Mouse (Mus musculus): Measurements from ENCODE around the gene Ube2e2. TPM values are rescaled to one million over a fixed set of nuclear protein-coding genes. Genes with fewer than 3 reads are reported as not detected.

The Ube2e2 gene
- total and polyA plus RNA-seq, 3 experiments: not detected

DNA sequence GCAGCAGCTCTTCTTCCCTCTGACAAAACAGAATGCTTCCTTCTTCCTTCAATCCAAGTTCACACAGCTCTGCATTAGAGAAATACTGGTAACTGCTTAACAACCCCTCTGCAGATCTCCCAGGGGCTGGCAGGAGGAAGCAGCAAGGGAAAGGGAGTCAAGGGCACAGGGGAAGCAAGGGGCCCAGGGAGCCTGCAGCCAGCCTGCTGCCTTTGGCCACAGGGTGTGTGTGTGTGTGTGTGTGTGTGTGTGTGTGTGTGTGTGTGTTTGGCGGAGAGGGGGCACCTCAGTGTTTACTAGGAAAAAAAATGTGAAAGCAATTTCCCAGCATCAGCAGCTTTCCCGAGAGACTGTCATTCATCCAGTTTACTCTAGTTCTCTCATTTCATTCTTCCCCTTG lies 319.3 kb downstream of the Ube2e2 start:
- no peaks in the 10 kb centered on the region for H3K36me3 ChIP-seq (replicated peaks in 1 of 2; ENCODE audit: control insufficient read depth in 1 of 2, insufficient read depth in 1 of 2, low read length in 1 of 2)
- H3K27me3 ChIP-seq (replicated peaks): no peaks in the 10 kb centered on the region
- TF ChIP-seq UBTF (IDR thresholded peaks at IDR 0.05; ENCODE audit: low read depth, low read length) (no peak), CTCF (conservative IDR thresholded peaks at IDR 0.05 in 1 of 2, IDR thresholded peaks at IDR 0.05 in 1 of 2; ENCODE audit: low read depth in 2 of 2, low read length in 2 of 2) (no peak), NELFE (IDR thresholded peaks at IDR 0.05; ENCODE audit: low read depth, low read length) (no peak), TBP (conservative IDR thresholded peaks at IDR 0.05; ENCODE audit: low read depth, low read length) (no peak), ZC3H11A (IDR thresholded peaks at IDR 0.05; ENCODE audit: low read depth, low read length) (no peak), POLR2AphosphoS2 (IDR thresholded peaks at IDR 0.05; ENCODE audit: low read depth, low read length) (no peak), JUN (IDR thresholded peaks at IDR 0.05; ENCODE audit: insufficient read depth, low read depth, low read length) (no peak), BHLHE40 (IDR thresholded peaks at IDR 0.05; ENCODE audit: low read depth, low read length) (no peak), MYC (IDR thresholded peaks at IDR 0.05; ENCODE audit: low read depth, low read length) (no peak), CHD1 (IDR thresholded peaks at IDR 0.05; ENCODE audit: low read depth, low read length) (no peak), ETS1 (conservative IDR thresholded peaks at IDR 0.05; ENCODE audit: low read depth, low read length) (no peak), SIN3A (IDR thresholded peaks at IDR 0.05; ENCODE audit: low read length) (no peak), MAFK (IDR thresholded peaks at IDR 0.05; ENCODE audit: insufficient replicate concordance, low read length) (no peak), USF1 (IDR thresholded peaks at IDR 0.05; ENCODE audit: low read depth, low read length) (no peak)
- no peaks in the 10 kb centered on the region; a peak in 1 of 4 replicates for H3K4me1 ChIP-seq (ENCODE audit: control insufficient read depth in 1 of 2, insufficient read depth in 2 of 2)
- no peak overlapping the region for H3K27ac ChIP-seq (ENCODE audit: insufficient read depth, low read depth)
- H3K9ac ChIP-seq (ENCODE audit: insufficient read depth, low read depth): no peak overlapping the region
- no peaks in the 10 kb centered on the region for H3K9me3 ChIP-seq (replicated peaks; ENCODE audit: low read length)
- H3K79me2 ChIP-seq (replicated peaks; ENCODE audit: control insufficient read depth, extremely low read depth, insufficient read depth, poor library complexity, severe bottlenecking): no peaks in the 10 kb centered on the region
- in situ Hi-C loops (cut with MboI; ENCODE audit: low pct_ligation_motif_present, low pct_unique_long_range_greater_than_20kb, low sequenced_read_pairs): no loop called here
- dilution Hi-C loops (cut with MboI; ENCODE audit: extremely low pct_ligation_motif_present, extremely low pct_unique_long_range_greater_than_20kb, low sequenced_read_pairs): no loop called here
- no peak overlapping the region for H3K4me2 ChIP-seq (ENCODE audit: insufficient read depth, low read depth, poor library complexity, severe bottlenecking)
- H3K4me3 ChIP-seq (replicated peaks in 1 of 3; ENCODE audit: low read depth in 2 of 3, low read length in 2 of 3, poor library complexity in 1 of 3): no peak overlapping the region
- no peak for DNase-seq (ENCODE audit: extremely low read depth)

DNA sequence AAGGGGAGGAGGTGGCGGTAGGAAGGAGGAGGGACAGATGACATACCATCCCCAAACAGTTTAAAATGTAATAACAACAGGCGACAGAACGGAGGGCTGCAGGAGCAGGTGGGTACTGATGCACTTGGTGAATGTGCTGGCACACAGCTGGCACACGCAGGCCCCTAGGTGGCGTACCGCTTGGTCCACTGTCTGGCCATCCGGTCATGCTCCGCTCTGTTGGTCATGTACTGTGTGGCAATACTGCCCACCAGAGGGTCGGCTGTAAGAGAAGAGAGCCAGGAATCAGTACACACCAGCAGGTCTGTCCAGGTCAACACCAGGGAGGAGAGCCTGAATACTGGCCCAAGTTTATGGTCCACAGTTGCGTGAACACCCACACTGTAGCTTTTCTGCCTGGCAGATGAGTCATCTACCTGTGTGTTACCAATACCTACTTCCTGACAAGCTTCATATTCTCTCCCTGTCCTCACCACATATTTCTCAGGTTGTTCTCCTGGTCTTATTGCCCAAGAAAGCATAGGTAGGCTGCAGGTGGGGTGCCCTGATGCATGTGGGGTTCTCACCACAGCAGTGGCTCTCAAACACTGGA lies 319.8 kb downstream of the Ube2e2 start:
- dilution Hi-C loops (cut with MboI; ENCODE audit: extremely low pct_ligation_motif_present, extremely low pct_unique_long_range_greater_than_20kb, low sequenced_read_pairs): no loop called here
- no peak for DNase-seq (ENCODE audit: extremely low read depth)
- no peak overlapping the region for H3K4me3 ChIP-seq (replicated peaks in 1 of 3; ENCODE audit: low read depth in 2 of 3, low read length in 2 of 3, poor library complexity in 1 of 3)
- no peaks in the 10 kb centered on the region for H3K9me3 ChIP-seq (replicated peaks; ENCODE audit: low read length)
- TF ChIP-seq TBP (conservative IDR thresholded peaks at IDR 0.05; ENCODE audit: low read depth, low read length) (no peak), BHLHE40 (IDR thresholded peaks at IDR 0.05; ENCODE audit: low read depth, low read length) (no peak), EP300 (IDR thresholded peaks at IDR 0.05; ENCODE audit: low read length) (no peak), UBTF (IDR thresholded peaks at IDR 0.05; ENCODE audit: low read depth, low read length) (no peak), CTCF (conservative IDR thresholded peaks at IDR 0.05 in 1 of 2, IDR thresholded peaks at IDR 0.05 in 1 of 2; ENCODE audit: low read depth in 2 of 2, low read length in 2 of 2) (peak in 1 of 2 experiments; percentile 26; a peak in 1 of 4 replicates), USF1 (IDR thresholded peaks at IDR 0.05; ENCODE audit: low read depth, low read length) (no peak)
- no peak overlapping the region for H3K9ac ChIP-seq (ENCODE audit: insufficient read depth, low read depth)
- H3K36me3 ChIP-seq (replicated peaks in 1 of 2; ENCODE audit: control insufficient read depth in 1 of 2, insufficient read depth in 1 of 2, low read length in 1 of 2): no peaks in the 10 kb centered on the region
- no peak overlapping the region for H3K27ac ChIP-seq (ENCODE audit: insufficient read depth, low read depth)
- in situ Hi-C loops (cut with MboI; ENCODE audit: low pct_ligation_motif_present, low pct_unique_long_range_greater_than_20kb, low sequenced_read_pairs): no loop called here
- H3K4me1 ChIP-seq (ENCODE audit: control insufficient read depth in 1 of 2, insufficient read depth in 2 of 2): no peaks in the 10 kb centered on the region; a peak in 1 of 4 replicates
- no peak overlapping the region for H3K4me2 ChIP-seq (ENCODE audit: insufficient read depth, low read depth, poor library complexity, severe bottlenecking)
- no peaks in the 10 kb centered on the region for H3K27me3 ChIP-seq (replicated peaks)
- no peaks in the 10 kb centered on the region for H3K79me2 ChIP-seq (replicated peaks; ENCODE audit: control insufficient read depth, extremely low read depth, insufficient read depth, poor library complexity, severe bottlenecking)

All from CH12.LX (cell line).